Mouse (Mus musculus) embryonic facial prominence, embryonic 15.5 days (tissue): ENCODE results near the gene Csrnp2. TPM values are rescaled to one million over a fixed set of nuclear protein-coding genes. Genes with fewer than 3 reads are reported as not detected.
A peak's percentile ranks its signal among the peaks of the same experiment; 100 is the strongest.
"Not testable (repeated sequence)": the region's sequence is repeated elsewhere in the genome, so short reads cannot be mapped to it uniquely, and the experiment has no call there.

ENCODE experiments used
- ATAC-seq: fragments of 200-750 bp; cut with Nextera tagmentation; 2 replicates; pipeline ENCODE4 v1.8.0; 2017; ENCODE audit warnings: low read depth, moderate TSS enrichment; ENCODE audit not compliant: insufficient number of reproducible peaks, low FRiP score, low TSS enrichment
- H3K27ac ChIP-seq: fragments of 300-500 bp; sonication (generic); replicated peaks from 2 replicates; pipeline ENCODE4 v1.5.1; 2015; ENCODE audit warnings: mild to moderate bottlenecking, inconsistent platforms
- H3K27me3 ChIP-seq: fragments of 300-500 bp; sonication (generic); 2 replicates; pipeline ENCODE4 v1.6.1; 2015; ENCODE audit warnings: inconsistent platforms
- H3K36me3 ChIP-seq: fragments of 300-500 bp; sonication (generic); 2 replicates; pipeline ENCODE4 v1.6.1; 2015; ENCODE audit warnings: mild to moderate bottlenecking, inconsistent platforms
- H3K4me1 ChIP-seq: fragments of 300-500 bp; sonication (generic); 2 replicates; pipeline ENCODE4 v1.6.1; 2015; ENCODE audit warnings: inconsistent platforms
- H3K4me2 ChIP-seq: fragments of 300-500 bp; sonication (generic); replicated peaks from 2 replicates; pipeline ENCODE4 v1.6.1; 2015; ENCODE audit warnings: mild to moderate bottlenecking, inconsistent platforms
- H3K4me3 ChIP-seq: fragments of 300-500 bp; sonication (generic); replicated peaks from 2 replicates; pipeline ENCODE4 v1.5.1; 2015; ENCODE audit warnings: mild to moderate bottlenecking, inconsistent platforms
- H3K9ac ChIP-seq: fragments of 300-500 bp; sonication (generic); 2 replicates; pipeline ENCODE4 v1.6.1; 2015; ENCODE audit warnings: inconsistent platforms
- H3K9me3 ChIP-seq: fragments of 300-500 bp; sonication (generic); replicated peaks from 2 replicates; pipeline ENCODE4 v1.6.1; 2016; ENCODE audit warnings: inconsistent platforms
- WGBS: fragments of 180-500 bp; shearing (Covaris S2); methylation state at CpG from one replicate; pipeline ENCODE4 v1.1.7; 2015; 5-methylcytosine and 5-hydroxymethylcytosine counted together
- polyA plus RNA-seq: library from polyadenylated mRNA; unstranded; fragments of >200 nt; fragmentation: Nextera tagmentation; extraction: Ambion mirVana; gene quantifications from 2 replicates; pipeline ENCODE4 v1.2.1, GENCODE M21; 2015

Csrnp2 gene
- polyA plus RNA-seq, 1 experiment from 2014 or later, result 18.8 TPM

GRCm38 (mm10) chr15:100510072-100510471, 14.8 kb upstream of the Csrnp2 start:
- no peak overlapping the region for H3K4me3 ChIP-seq
- no peak overlapping the region for H3K4me2 ChIP-seq
- H3K36me3 ChIP-seq, result peaks cover 62% of the 10 kb centered on the region
- H3K27ac ChIP-seq, result no peak overlapping the region
- H3K9ac ChIP-seq, result no peak overlapping the region
- H3K9me3 ChIP-seq, result no peaks in the 10 kb centered on the region
- ATAC-seq, result no peak
- WGBS, result 84% methylated on average over 11 of the region's 11 CpGs
- no peaks in the 10 kb centered on the region for H3K27me3 ChIP-seq
- no peaks in the 10 kb centered on the region for H3K4me1 ChIP-seq

GRCm38 (mm10) chr15:100508454-100509167, 13.3 kb upstream of the Csrnp2 start:
- H3K36me3 ChIP-seq, result peaks cover 61% of the 10 kb centered on the region
- H3K27me3 ChIP-seq, result no peaks in the 10 kb centered on the region
- 86% methylated on average over 13 of the region's 13 CpGs for WGBS
- H3K9me3 ChIP-seq, result no peaks in the 10 kb centered on the region
- H3K9ac ChIP-seq, result no peak overlapping the region
- no peak for ATAC-seq
- H3K27ac ChIP-seq, result no peak overlapping the region
- H3K4me2 ChIP-seq, result no peak overlapping the region
- no peak overlapping the region for H3K4me3 ChIP-seq
- H3K4me1 ChIP-seq, result no peaks in the 10 kb centered on the region

- WGBS, result 87% methylated on average over 8 of the region's 8 CpGs
- not testable (repeated sequence) for H3K9me3 ChIP-seq, H3K9ac ChIP-seq, H3K4me1 ChIP-seq, H3K4me2 ChIP-seq, ATAC-seq, H3K27me3 ChIP-seq, H3K4me3 ChIP-seq, H3K36me3 ChIP-seq, H3K27ac ChIP-seq
Observed at GRCm38 (mm10) chr15:100499506-100499905, 4.2 kb upstream of the Csrnp2 start.

- H3K27ac ChIP-seq, result peak overlapping the region; percentile 94
- no peaks in the 10 kb centered on the region for H3K36me3 ChIP-seq
- 0% methylated on average over 29 of the region's 29 CpGs for WGBS
- peak overlapping the region; percentile 90 for H3K4me2 ChIP-seq
- no peaks in the 10 kb centered on the region for H3K27me3 ChIP-seq
- no peaks in the 10 kb centered on the region for H3K9me3 ChIP-seq
- peaks cover 48% of the 10 kb centered on the region for H3K4me1 ChIP-seq
- ATAC-seq, result peak; percentile 82
- peak overlapping the region; percentile 82 for H3K4me3 ChIP-seq
- H3K9ac ChIP-seq, result peak overlapping the region; percentile 96
Observed at GRCm38 (mm10) chr15:100494647-100495046, 641 bp downstream of the Csrnp2 start.

GRCm38 (mm10) chr15:100491966-100492365, 3.3 kb downstream of the Csrnp2 start:
- Histone ChIP-seq H3K9ac (no peak overlapping the region), H3K4me3 (no peak overlapping the region), H3K27ac (no peak overlapping the region), H3K27me3 (no peaks in the 10 kb centered on the region), H3K36me3 (peaks cover 18% of the 10 kb centered on the region), H3K4me1 (peaks cover 56% of the 10 kb centered on the region), H3K9me3 (no peaks in the 10 kb centered on the region), H3K4me2 (0 out of 2 replicates have a peak overlapping the region, but pooled peaks have one; percentile 8)
- no peak for ATAC-seq
- WGBS, result 61% methylated on average over 9 of the region's 9 CpGs

- no peak overlapping the region for H3K9ac ChIP-seq
- H3K4me1 ChIP-seq, result peaks cover 56% of the 10 kb centered on the region
- ATAC-seq, result no peak
- WGBS, result 74% methylated on average over 15 of the region's 15 CpGs
- no peaks in the 10 kb centered on the region for H3K27me3 ChIP-seq
- H3K4me2 ChIP-seq, result no peak overlapping the region
- H3K27ac ChIP-seq, result peak overlapping the region; percentile 12; the same call in 1 of the 2 replicates
- no peak overlapping the region for H3K4me3 ChIP-seq
- peaks cover 36% of the 10 kb centered on the region for H3K36me3 ChIP-seq
- no peaks in the 10 kb centered on the region for H3K9me3 ChIP-seq
Observed at GRCm38 (mm10) chr15:100489263-100489662, 6.0 kb downstream of the Csrnp2 start.

GRCm38 (mm10) chr15:100488297-100488696, 7.0 kb downstream of the Csrnp2 start:
- H3K9ac ChIP-seq, H3K4me2 ChIP-seq, H3K4me3 ChIP-seq, ATAC-seq, H3K9me3 ChIP-seq, H3K27me3 ChIP-seq, H3K27ac ChIP-seq: not testable (repeated sequence)
- 79% methylated on average over 1 of the region's 1 CpGs for WGBS
- Histone ChIP-seq H3K36me3 (peaks cover 44% of the 10 kb centered on the region), H3K4me1 (peaks cover 47% of the 10 kb centered on the region)

- Histone ChIP-seq H3K4me3 (no peak overlapping the region), H3K4me2 (no peak overlapping the region), H3K36me3 (peaks cover 56% of the 10 kb centered on the region), H3K9me3 (no peaks in the 10 kb centered on the region), H3K9ac (no peak overlapping the region), H3K4me1 (peaks cover 35% of the 10 kb centered on the region), H3K27ac (no peak overlapping the region), H3K27me3 (no peaks in the 10 kb centered on the region)
- 83% methylated on average over 2 of the region's 2 CpGs for WGBS
- ATAC-seq, result no peak
Observed at GRCm38 (mm10) chr15:100487050-100487449, 8.2 kb downstream of the Csrnp2 start.

GRCm38 (mm10) chr15:100486450-100486849, 8.8 kb downstream of the Csrnp2 start:
- Histone ChIP-seq H3K4me1 (peaks cover 29% of the 10 kb centered on the region), H3K27ac (no peak overlapping the region), H3K27me3 (no peaks in the 10 kb centered on the region), H3K4me3 (no peak overlapping the region), H3K36me3 (peaks cover 62% of the 10 kb centered on the region), H3K9ac (no peak overlapping the region), H3K4me2 (no peak overlapping the region), H3K9me3 (no peaks in the 10 kb centered on the region)
- 47% methylated on average over 7 of the region's 7 CpGs for WGBS
- ATAC-seq, result no peak

GRCm38 (mm10) chr15:100485576-100485975, 9.7 kb downstream of the Csrnp2 start:
- peaks cover 21% of the 10 kb centered on the region for H3K4me1 ChIP-seq
- no peak overlapping the region for H3K9ac ChIP-seq
- H3K9me3 ChIP-seq, result no peaks in the 10 kb centered on the region
- no peak overlapping the region for H3K4me2 ChIP-seq
- no peak overlapping the region for H3K4me3 ChIP-seq
- no peak for ATAC-seq
- H3K36me3 ChIP-seq, result peaks cover 70% of the 10 kb centered on the region
- H3K27me3 ChIP-seq, result no peaks in the 10 kb centered on the region
- 83% methylated on average over 3 of the region's 3 CpGs for WGBS
- H3K27ac ChIP-seq, result no peak overlapping the region; the same call in 1 of the 2 replicates

- H3K27me3 ChIP-seq, result no peaks in the 10 kb centered on the region
- peak overlapping the region; percentile 29; the same call in 1 of the 2 replicates for H3K27ac ChIP-seq
- H3K9me3 ChIP-seq, result no peaks in the 10 kb centered on the region
- no peak overlapping the region for H3K4me2 ChIP-seq
- WGBS, result 48% methylated on average over 4 of the region's 4 CpGs
- ATAC-seq, result peak; percentile 48; the same call in 1 of the 2 replicates
- no peak overlapping the region for H3K9ac ChIP-seq
- 0 out of 2 replicates have a peak, but pooled peaks cover 3% of the 10 kb centered on the region for H3K4me1 ChIP-seq
- H3K36me3 ChIP-seq, result peaks cover 93% of the 10 kb centered on the region
- no peak overlapping the region for H3K4me3 ChIP-seq
Observed at GRCm38 (mm10) chr15:100478925-100479324, 16.4 kb downstream of the Csrnp2 start.

GRCm38 (mm10) chr15:100478351-100478750, 16.9 kb downstream of the Csrnp2 start:
- Histone ChIP-seq H3K27ac (peak overlapping the region; percentile 29; the same call in 1 of the 2 replicates), H3K36me3 (peaks cover 93% of the 10 kb centered on the region)

More at GRCm38 (mm10) chr15:100478351-100478750, 16.9 kb downstream of the Csrnp2 start:
- ATAC-seq, result no peak
- WGBS, result 74% methylated on average over 10 of the region's 10 CpGs
- H3K4me3 ChIP-seq, result no peak overlapping the region
- no peaks in the 10 kb centered on the region for H3K9me3 ChIP-seq
- H3K4me2 ChIP-seq, result no peak overlapping the region
- 0 out of 2 replicates have a peak, but pooled peaks cover 3% of the 10 kb centered on the region for H3K4me1 ChIP-seq
- no peak overlapping the region for H3K9ac ChIP-seq
- H3K27me3 ChIP-seq, result no peaks in the 10 kb centered on the region
